Mouse (Mus musculus): Measurements from ENCODE around the gene Cdc27.
"Not testable (repeated sequence)": the region's sequence is repeated elsewhere in the genome, so short reads cannot be mapped to it uniquely, and the experiment has no call there.

The Cdc27 gene

GRCm38 (mm10) chr11:104550406-104550974, at the start of gene Cdc27, which contains the start of gene Myl4:
Gene Cdc27, minus strand, starts transcription at chr11:104550620.
Gene Myl4, plus strand, starts transcription at chr11:104550663.
- peak; percentile 98 for DNase-seq

DNA sequence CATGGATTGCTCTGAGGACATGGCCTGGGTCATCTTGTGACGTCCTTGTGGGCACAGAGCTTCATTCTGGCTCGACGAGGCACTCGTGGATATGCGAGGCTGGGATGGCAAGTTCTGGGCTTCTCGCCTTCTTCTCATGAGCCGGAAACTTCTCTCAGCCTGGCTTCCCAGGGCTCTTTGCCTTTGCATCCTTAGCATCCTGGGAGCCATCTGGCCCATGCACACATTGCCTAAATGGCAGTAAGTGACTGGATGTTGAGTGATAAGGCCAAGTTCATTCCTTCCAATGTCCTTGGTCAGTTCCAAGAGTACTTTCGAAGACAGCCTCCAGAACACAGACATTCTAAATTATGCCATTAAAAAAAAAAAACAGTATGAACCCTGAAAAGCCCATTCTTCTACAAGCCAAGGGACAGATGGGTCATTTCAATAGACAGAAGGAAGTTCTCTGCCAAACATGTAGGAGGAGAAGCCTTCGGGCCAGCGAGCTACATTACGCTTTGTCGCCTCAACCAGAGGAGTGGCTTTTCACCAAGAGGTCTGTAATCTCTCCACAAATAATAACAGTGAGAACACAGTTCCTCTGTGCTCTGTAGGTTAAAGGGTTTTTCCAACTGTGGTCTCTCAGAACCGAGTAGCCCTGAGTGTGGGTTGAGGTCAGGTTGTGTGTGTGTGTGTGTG, 49.0 kb upstream of the Cdc27 start:
- no peak for DNase-seq

GRCm38 (mm10) chr11:104596365-104596764, 45.9 kb upstream of the Cdc27 start:
- peak; percentile 51 for DNase-seq

- no peak for DNase-seq
Measured at GRCm38 (mm10) chr11:104592066-104592835, 41.8 kb upstream of the Cdc27 start.

- peak; percentile 80 for DNase-seq
Measured at GRCm38 (mm10) chr11:104590148-104590547, 39.7 kb upstream of the Cdc27 start.

DNA sequence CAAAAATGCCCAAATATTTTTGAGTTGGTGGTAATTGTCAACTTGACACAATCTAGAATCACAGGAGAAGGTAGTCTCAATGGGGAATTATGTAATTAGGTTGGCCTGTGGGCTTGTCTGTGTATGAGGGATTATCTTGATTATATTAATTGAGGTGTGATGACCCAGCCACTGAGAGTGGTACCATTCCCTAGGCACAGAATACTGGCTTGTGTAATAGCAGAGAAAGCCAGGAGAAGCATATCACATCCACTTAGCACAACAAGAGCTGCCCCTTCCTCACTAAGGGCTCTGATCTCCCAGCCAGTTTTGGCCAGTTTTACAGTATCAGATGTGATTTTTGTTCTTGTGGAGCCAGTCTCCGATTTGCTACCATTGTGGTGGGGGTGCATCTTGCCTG, 39.1 kb upstream of the Cdc27 start:
- DNase-seq, result no peak

GRCm38 (mm10) chr11:104588513-104588912, 38.1 kb upstream of the Cdc27 start:
- no peak for DNase-seq

GRCm38 (mm10) chr11:104587904-104588303, 37.5 kb upstream of the Cdc27 start:
- no peak for DNase-seq

GRCm38 (mm10) chr11:104585495-104585894, 35.1 kb upstream of the Cdc27 start:
- no peak for DNase-seq

GRCm38 (mm10) chr11:104582630-104583364, 32.4 kb upstream of the Cdc27 start:
- DNase-seq, result no peak

DNA sequence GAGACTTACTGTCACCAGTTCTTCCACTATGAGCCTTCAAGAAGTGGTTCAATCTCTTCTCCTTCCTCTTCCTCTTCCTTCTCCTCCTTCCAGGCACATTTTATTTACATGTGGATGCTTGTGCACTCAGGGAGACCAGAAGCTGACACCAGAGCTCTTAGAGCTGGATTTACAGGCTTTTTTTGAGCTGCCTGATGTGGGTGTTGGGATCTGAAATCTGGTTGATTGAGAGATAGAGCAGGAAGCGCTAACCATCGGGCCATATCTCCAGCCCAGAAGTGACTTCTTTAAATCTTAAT, 31.8 kb upstream of the Cdc27 start:
- DNase-seq, result no peak

DNA sequence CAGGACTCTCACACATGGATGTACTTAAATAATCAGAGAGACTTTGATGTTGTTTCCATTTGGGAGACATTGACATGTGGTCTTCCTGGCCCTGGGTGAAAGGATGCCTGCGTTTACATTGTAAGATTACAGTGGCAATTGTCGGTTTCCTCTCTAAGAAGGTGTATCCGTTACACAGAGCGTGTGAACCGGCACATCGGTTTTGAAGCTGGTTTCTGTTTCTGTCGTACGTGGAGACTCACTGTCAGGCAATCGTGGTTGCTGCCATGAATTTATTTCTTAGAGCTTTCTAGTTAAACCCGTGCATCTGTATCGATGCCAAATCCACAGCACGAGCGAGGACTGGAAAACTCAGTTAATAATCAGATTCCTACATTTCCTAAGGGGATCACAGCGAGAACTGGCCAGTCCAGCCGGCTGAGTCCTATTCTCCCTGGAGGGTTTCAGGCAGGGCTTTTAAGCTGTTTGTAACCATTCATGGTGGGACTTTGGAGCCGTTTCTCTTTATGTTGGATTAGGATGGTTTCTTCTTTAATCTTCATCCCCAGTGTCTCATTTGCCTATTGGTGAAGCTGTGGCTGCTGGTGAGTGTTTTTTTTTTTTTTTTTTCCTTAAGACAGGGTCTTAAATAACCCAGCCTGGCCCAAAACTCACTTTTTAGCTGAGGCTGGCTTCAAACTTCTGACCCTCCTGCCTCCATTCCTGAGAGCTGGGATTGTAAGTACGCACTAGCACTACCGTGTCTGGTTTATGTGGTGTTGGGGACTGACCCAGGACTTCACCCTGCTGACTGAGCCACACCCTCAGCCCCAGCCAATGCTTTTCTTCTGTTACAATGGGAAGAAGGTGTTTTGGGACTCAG, 31.3 kb upstream of the Cdc27 start:
- no peak for DNase-seq

GRCm38 (mm10) chr11:104580606-104581005, 30.2 kb upstream of the Cdc27 start:
- DNase-seq, result peak; percentile 61

- no peak for DNase-seq
Measured at GRCm38 (mm10) chr11:104580091-104580490, 29.7 kb upstream of the Cdc27 start.

GRCm38 (mm10) chr11:104579575-104579974, 29.2 kb upstream of the Cdc27 start:
- DNase-seq, result no peak

- DNase-seq, result no peak
Measured at GRCm38 (mm10) chr11:104579084-104579483, 28.7 kb upstream of the Cdc27 start.

- DNase-seq, result no peak
Measured at GRCm38 (mm10) chr11:104578074-104578473, 27.7 kb upstream of the Cdc27 start.

GRCm38 (mm10) chr11:104576772-104577612, 26.6 kb upstream of the Cdc27 start:
- DNase-seq, result no peak

DNA sequence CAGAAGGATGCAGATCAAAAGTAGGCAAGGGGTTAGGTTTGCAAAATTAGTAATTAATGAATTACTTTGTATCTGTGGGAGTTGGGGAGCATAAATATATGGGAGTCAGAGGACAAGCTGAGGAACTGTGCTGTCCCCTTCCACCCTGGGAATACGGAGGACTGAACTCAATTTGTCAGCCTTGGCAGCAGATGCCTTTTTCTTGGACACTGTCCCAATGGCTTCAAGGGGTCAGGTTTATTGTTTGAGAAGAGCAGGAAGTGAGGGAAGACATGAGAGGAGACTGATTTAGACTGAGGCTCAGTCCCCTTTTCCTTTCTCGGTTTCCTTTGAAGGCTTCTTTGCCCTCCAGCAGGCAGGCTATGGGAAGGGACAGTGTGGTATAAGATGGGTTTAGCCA, 22.1 kb upstream of the Cdc27 start:
- DNase-seq, result no peak

- DNase-seq, result no peak
Measured at GRCm38 (mm10) chr11:104572091-104572490, 21.7 kb upstream of the Cdc27 start.

DNA sequence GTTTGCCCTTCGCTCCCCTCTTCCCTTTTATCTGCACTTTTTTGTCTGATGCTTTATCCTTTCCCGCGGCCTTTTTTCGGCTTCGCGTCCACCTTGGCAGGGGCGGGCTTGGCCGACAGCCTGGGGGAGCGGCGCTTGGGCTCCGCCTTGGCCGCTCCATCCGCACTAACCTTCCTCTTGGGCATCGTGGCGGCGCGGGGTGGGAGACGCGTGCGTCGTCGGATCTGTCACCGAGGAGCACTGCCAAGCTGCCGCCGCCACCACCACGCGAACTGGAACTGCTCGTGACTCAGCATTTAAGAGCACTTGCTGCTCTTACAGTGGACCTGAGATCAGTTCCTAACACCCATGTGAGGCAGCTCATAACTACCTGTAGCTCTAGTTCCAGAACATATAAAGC, 21.0 kb upstream of the Cdc27 start:
- peak; percentile 35 for DNase-seq

DNA sequence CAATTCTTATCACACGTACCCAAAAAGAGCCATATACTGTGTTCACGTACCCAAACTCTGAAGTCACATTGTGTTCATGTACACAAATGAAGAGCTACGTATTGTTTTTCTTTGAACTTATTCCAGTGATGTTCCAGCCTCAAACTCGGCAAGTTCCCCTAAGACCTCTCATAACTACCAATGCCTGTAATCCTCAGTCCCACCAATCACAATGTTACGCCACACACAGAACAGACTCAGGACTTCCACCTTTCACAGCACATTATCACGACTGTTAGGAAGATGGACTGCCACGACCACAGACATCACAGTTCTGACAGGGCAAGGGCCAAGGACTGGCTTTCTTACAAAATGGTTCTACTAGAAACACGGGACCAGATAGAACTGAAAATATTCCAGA, 20.1 kb upstream of the Cdc27 start:
- not testable (repeated sequence) for DNase-seq

Measured in layer of hippocampus, adult 9-11 months (tissue).